Mouse (Mus musculus) myocyte (in vitro differentiated cells): ENCODE measurements around the gene Tmem132e.

ENCODE experiments used
- MAX ChIP-seq: IDR thresholded peaks from one replicate; pipeline ENCODE4 v1.6.1; 2011; ENCODE audit warnings: low read depth, mild to moderate bottlenecking, control low read depth
- POLR2A ChIP-seq: IDR thresholded peaks from one replicate; pipeline ENCODE4 v1.6.1; 2011; ENCODE audit warnings: low read depth, mild to moderate bottlenecking, control low read depth, moderate library complexity; ENCODE audit not compliant: insufficient read length

DNA sequence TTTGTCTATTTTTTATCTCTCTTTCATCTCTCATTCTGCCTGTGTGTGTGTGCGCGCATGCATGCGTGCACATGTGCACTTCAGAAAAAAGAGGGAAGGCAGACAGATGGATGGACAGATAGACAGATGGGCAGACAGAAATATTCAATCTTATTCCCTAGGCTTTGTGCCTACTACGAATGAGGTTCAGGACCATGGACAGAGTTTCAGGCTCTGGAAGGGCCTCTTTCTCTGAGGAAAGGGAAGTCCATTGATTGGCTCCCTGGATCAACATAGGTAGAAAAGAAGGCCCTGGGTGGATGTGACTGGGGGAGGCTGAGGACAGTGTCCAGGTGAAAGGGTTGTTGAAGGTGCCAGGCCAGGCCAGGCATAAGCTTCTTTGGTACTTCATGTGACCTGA lies 17.1 kb upstream of the Tmem132e start:
- TF ChIP-seq POLR2A (no peak), MAX (no peak)
